Mouse (Mus musculus) liver, embryonic 14.5 days (tissue): ENCODE measurements around the gene Map2k4.

Experiments
- CTCF ChIP-seq: IDR thresholded peaks from 2 replicates; pipeline ENCODE4 v1.5.1; 2016; ENCODE audit warnings: antibody characterized with exemption, low read depth, control low read depth
- EP300 ChIP-seq: IDR thresholded peaks from 2 replicates; pipeline ENCODE4 v1.6.1; 2016; ENCODE audit warnings: antibody characterized with exemption, low read depth

DNA sequence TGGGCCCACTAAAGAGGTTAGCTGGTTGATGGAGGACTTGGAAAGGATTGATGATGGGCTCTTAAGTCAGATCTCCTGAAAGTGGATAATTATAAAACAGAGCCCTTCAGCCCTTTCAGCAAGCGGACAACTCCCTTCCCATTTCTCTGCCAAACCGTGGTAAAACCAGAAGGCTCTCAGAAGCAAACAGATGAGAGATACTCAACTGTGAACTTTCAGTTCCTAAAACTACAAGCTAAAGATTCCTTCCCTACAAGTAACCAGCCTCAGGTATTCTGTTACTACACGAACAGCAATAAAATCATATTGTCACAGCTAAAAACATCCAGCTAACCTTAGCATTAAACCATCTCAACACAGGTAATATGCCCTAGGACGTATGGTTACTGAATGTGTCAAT lies 83.2 kb downstream of the Map2k4 start:
- TF ChIP-seq CTCF (no peak), EP300 (no peak)
